Mouse (Mus musculus): ENCODE results near the gene Gm45808.

GRCm38 (mm10) chr7:45455932-45456696 is 30.5 kb downstream of the Gm45808 start:
- no peak for TF ChIP-seq CTCF (IDR thresholded peaks at IDR 0.05)
- TF ChIP-seq EP300 (IDR thresholded peaks at IDR 0.05): no peak
